Mouse (Mus musculus): ENCODE measurements around the gene Ntsr1. TPM values are rescaled to one million over a fixed set of nuclear protein-coding genes. Genes with fewer than 3 reads are reported as not detected.

Gene Ntsr1
- polyA plus RNA-seq, 1 experiment from 2014 or later, result 0.11 TPM

DNA sequence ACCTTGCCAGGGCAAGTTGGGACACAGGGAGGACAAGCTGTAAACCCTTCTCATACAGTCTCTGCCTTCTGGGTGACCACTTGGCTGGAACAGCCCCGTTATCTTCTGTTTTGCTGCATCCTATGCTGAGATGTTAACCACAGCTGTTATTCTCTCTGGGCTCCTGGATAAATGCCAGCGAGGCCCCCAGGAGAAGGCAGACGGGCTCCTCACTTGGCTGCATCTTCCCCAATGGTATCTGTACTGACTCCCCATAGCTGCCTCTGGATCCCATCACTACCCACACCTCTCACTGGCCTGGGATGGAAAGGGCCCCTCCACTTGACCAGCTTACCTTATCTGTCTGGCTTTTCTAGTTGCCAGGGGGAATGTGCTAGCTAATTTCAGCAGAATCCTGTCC, 13.2 kb downstream of the Ntsr1 start:
- Histone ChIP-seq H3K27me3 (ENCODE audit: low read depth, poor library complexity, severe bottlenecking) (peaks cover 11% of the 10 kb centered on the region; the same call in 1 of the 2 replicates), H3K36me3 (no peaks in the 10 kb centered on the region), H3K9me3 (replicated peaks) (no peaks in the 10 kb centered on the region), H3K4me1 (peaks cover 48% of the 10 kb centered on the region), H3K4me3 (no peak overlapping the region), H3K27ac (no peak overlapping the region)
- WGBS, result 82% methylated on average over 3 of the region's 3 CpGs
- no peak for DNase-seq (ENCODE audit: low spot score)

DNA sequence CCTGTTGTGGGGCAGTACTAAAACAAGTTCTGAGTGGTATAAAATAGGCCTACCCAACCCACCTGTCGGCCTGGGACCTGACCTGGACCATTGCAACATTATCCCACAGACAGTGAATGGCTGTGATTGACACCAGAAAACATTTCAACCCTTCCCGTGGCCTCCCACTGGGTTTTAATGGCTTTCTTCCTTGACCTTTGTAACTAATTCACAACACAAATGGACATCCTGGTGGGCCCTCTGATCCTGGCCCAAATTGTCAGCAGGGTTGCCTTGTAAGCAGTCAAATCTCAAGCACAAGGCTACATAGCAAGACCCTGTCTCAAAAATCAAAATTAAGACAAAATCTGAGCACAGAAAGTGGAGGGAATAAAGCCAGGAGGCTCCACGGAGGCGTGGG, 14.1 kb downstream of the Ntsr1 start:
- H3K27me3 ChIP-seq (ENCODE audit: low read depth, poor library complexity, severe bottlenecking), result peaks cover 11% of the 10 kb centered on the region; the same call in 1 of the 2 replicates
- 0 out of 2 replicates have a peak overlapping the region, but pooled peaks have one; percentile 36 for H3K27ac ChIP-seq
- 43% methylated on average over 4 of the region's 4 CpGs for WGBS

DNA sequence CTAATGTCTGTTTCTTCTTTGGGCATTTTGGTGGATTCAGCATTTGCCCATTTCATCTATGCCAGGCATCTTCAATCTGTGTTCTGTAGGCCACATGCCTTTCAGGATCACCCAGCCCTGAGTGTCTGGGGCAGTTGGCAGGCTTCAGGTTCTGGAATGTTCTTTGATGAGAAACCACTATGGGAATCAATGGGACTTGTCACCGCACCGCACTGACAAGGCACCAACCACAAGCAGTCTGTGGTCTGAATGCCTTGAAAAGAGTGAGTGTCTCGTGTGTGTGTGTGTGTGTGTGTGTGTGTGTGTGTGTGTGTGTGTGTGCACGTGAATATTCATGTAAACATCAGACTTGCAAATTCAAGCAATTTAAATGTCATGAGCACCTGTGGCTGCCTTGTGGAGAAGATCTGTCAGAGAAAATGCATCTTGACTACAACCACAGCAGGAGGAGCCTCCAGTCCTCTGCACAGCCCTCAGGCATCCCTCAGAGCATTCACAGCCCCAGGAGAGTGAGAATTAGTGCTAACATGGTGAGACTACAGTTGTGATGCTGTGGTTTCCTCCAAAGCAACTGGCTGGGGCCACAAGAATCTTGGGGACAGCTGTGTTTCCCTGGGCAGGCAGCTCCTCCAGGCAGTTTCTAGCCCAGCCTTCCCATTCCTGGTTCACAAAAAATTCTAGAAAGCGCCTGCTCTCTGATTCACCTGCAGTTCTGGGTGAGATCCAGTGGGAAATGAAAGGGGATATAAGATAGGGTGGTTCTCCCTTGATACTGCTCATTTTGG, 21.9 kb downstream of the Ntsr1 start:
- Histone ChIP-seq H3K27ac (no peak overlapping the region), H3K9me3 (replicated peaks) (no peaks in the 10 kb centered on the region), H3K4me3 (no peak overlapping the region), H3K27me3 (ENCODE audit: low read depth, poor library complexity, severe bottlenecking) (peaks cover 21% of the 10 kb centered on the region), H3K4me1 (no peaks in the 10 kb centered on the region), H3K36me3 (no peaks in the 10 kb centered on the region)
- DNase-seq (ENCODE audit: low spot score), result no peak
- WGBS, result 79% methylated on average over 5 of the region's 5 CpGs

More for the DNA sequence above, 14.1 kb downstream of the Ntsr1 start:
- peaks cover 48% of the 10 kb centered on the region for H3K4me1 ChIP-seq
- H3K36me3 ChIP-seq, result no peaks in the 10 kb centered on the region
- H3K9me3 ChIP-seq (replicated peaks), result no peaks in the 10 kb centered on the region
- H3K4me3 ChIP-seq, result no peak overlapping the region
- no peak for DNase-seq (ENCODE audit: low spot score)

DNA sequence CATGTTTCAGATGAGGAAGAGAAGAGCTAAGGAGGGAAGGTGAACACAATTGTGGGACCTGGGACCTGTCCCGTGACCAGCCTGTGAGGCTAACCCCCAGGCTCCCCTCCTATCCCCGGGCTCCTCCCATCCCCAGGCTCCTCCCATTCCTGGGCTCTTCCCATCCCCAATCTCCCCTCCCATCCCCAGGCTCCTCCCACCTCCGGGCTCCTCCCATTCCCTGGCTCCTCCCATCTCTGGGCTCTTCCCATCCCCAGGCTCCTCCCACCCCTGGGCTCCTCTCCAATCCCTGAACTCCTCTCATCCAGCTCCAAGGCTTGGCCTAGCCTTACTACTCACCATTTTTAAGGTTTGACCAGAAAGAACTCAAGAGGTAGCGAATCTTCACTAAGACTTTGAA, 23.0 kb downstream of the Ntsr1 start:
- no peak overlapping the region for H3K27ac ChIP-seq
- no peak overlapping the region for H3K4me3 ChIP-seq
- no peaks in the 10 kb centered on the region for H3K36me3 ChIP-seq
- H3K9me3 ChIP-seq (replicated peaks), result no peaks in the 10 kb centered on the region
- WGBS, result 74% methylated on average over 4 of the region's 4 CpGs
- peaks cover 27% of the 10 kb centered on the region for H3K27me3 ChIP-seq (ENCODE audit: low read depth, poor library complexity, severe bottlenecking)
- DNase-seq (ENCODE audit: low spot score), result no peak
- no peaks in the 10 kb centered on the region for H3K4me1 ChIP-seq

DNA sequence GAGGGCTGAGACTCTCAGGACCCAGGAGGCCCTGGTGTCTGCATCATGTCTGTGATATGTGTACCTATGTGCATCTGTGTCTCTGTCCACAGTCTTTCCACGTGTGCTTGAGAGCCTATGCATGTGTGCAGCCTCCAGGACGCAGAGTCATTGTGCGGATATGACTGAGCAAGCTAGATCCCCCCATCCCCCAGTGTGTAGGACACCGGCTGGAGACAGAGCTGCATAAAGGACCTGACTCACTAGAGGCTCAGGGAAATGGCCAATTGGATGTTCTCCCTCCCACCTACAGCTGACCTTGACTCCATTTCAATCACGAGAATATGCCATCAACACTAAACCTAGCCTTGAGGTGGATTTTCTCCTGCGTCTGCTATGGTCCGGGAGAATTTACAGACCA, 27.7 kb downstream of the Ntsr1 start:
- Histone ChIP-seq H3K27ac (no peak overlapping the region), H3K4me1 (peaks cover 16% of the 10 kb centered on the region), H3K36me3 (no peaks in the 10 kb centered on the region), H3K9me3 (replicated peaks) (no peaks in the 10 kb centered on the region), H3K27me3 (ENCODE audit: low read depth, poor library complexity, severe bottlenecking) (peaks cover 44% of the 10 kb centered on the region), H3K4me3 (no peak overlapping the region)
- WGBS, result 69% methylated on average over 7 of the region's 7 CpGs
- no peak for DNase-seq (ENCODE audit: low spot score)

DNA sequence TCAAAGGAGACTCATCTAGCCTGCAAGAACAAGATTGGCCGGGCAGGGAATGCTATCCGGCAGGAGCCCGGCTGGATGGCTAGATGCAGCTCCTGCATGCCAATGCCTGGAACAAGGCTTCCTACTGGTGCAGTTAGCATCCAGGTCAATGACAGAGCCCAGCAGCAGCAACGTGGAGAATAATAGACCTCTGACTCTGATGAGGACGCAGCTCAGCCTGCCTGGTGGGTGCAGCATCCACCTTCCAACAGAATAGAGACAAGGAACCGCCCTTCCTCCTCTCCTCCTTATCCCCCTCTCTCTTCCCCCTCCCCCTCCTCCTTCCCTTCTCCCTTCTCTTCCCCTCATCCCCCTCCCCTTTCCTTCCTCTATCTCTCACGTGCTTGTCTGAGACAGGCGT, 28.1 kb downstream of the Ntsr1 start:
- Histone ChIP-seq H3K4me1 (peaks cover 17% of the 10 kb centered on the region), H3K27ac (no peak overlapping the region), H3K9me3 (replicated peaks) (no peaks in the 10 kb centered on the region), H3K27me3 (ENCODE audit: low read depth, poor library complexity, severe bottlenecking) (peaks cover 44% of the 10 kb centered on the region), H3K36me3 (no peaks in the 10 kb centered on the region), H3K4me3 (no peak overlapping the region)
- DNase-seq (ENCODE audit: low spot score), result no peak
- WGBS, result 12% methylated on average over 8 of the region's 8 CpGs

DNA sequence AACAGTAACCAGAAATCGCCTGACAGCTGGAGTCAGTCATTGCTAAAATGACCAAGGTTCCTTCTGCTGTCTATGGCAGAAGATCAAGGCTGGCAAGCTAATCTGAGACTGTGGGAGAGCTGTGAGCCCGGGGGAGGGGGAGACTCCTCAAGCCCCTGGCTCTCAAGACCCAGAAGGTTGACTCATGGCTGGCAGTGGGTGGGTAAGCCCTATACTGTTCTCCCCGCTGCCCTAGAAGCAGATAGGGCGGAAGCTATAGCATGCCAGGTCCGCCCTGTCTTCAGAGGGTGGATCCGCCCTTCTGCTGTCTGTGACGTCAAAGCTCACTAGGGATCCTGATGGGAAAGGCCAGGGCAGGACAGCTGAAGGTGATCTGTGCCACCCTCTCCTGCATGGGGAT, 30.4 kb downstream of the Ntsr1 start:
- Histone ChIP-seq H3K27me3 (ENCODE audit: low read depth, poor library complexity, severe bottlenecking) (peaks cover 34% of the 10 kb centered on the region), H3K4me3 (no peak overlapping the region), H3K9me3 (replicated peaks) (no peaks in the 10 kb centered on the region), H3K27ac (no peak overlapping the region), H3K36me3 (no peaks in the 10 kb centered on the region), H3K4me1 (peaks cover 17% of the 10 kb centered on the region)
- WGBS, result 39% methylated on average over 7 of the region's 7 CpGs
- DNase-seq (ENCODE audit: low spot score), result no peak

DNA sequence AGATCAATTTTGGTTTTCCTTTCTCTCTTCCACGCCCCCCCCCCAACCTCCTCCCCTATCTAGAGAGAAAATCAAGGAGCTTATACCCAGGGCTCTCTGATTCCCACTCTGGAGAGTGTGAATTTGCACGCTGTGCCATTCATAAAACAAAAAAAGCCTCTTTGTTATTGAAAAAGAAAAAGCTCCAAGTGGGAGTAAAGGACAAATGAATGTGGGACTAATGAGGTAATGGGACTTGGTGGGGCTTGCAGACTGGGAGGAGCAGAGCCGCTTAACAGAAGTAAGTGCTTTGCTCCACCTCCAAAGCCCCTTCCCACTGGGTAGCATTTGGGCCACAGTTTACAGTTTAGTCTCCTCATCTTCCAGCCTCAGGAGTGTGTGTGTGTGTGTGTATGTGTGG, 30.8 kb downstream of the Ntsr1 start:
- H3K27me3 ChIP-seq (ENCODE audit: low read depth, poor library complexity, severe bottlenecking), result peaks cover 29% of the 10 kb centered on the region
- H3K9me3 ChIP-seq (replicated peaks), result no peaks in the 10 kb centered on the region
- no peak for DNase-seq (ENCODE audit: low spot score)
- H3K4me1 ChIP-seq, result peaks cover 17% of the 10 kb centered on the region
- no peak overlapping the region for H3K27ac ChIP-seq
- no peak overlapping the region for H3K4me3 ChIP-seq
- no peaks in the 10 kb centered on the region for H3K36me3 ChIP-seq
- 38% methylated on average over 3 of the region's 3 CpGs for WGBS

DNA sequence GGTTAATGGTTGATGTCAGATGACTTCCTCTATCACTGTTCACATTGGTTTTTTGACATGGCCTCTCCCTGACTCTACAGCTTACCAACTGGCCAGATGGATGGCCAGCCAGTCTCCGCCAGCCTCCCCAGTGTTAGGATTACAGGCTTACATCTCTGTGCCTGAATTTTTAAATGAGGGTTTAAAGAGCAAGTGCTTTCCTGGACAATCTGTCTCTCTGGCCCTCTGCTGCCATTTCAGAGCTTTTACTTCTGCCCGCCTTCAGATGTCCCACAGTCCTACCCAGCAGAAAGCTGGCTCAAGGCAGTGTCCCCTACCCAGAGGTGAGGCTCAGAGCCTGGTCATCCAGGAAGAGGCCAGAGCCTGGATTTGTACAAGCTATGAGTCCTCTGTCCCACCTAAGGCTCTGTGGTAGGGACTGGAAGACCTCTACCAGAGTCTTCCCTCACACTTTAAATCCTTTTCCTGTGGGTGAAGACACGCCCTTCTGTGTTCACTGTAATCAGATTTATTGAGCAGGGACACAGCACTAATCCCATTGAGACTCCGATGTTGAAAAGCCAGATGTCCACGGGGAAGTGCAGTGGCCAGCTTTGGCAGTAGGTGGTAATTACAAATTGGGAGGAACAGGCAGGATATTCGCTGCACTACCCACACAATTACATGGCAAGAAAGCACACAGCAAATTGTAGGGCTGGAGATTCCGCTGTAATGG, 32.1 kb downstream of the Ntsr1 start:
- Histone ChIP-seq H3K36me3 (no peaks in the 10 kb centered on the region), H3K9me3 (replicated peaks) (no peaks in the 10 kb centered on the region), H3K4me3 (no peak overlapping the region), H3K27ac (no peak overlapping the region), H3K27me3 (ENCODE audit: low read depth, poor library complexity, severe bottlenecking) (peaks cover 23% of the 10 kb centered on the region), H3K4me1 (peaks cover 17% of the 10 kb centered on the region)
- WGBS, result 69% methylated on average over 7 of the region's 7 CpGs
- no peak for DNase-seq (ENCODE audit: low spot score)

DNA sequence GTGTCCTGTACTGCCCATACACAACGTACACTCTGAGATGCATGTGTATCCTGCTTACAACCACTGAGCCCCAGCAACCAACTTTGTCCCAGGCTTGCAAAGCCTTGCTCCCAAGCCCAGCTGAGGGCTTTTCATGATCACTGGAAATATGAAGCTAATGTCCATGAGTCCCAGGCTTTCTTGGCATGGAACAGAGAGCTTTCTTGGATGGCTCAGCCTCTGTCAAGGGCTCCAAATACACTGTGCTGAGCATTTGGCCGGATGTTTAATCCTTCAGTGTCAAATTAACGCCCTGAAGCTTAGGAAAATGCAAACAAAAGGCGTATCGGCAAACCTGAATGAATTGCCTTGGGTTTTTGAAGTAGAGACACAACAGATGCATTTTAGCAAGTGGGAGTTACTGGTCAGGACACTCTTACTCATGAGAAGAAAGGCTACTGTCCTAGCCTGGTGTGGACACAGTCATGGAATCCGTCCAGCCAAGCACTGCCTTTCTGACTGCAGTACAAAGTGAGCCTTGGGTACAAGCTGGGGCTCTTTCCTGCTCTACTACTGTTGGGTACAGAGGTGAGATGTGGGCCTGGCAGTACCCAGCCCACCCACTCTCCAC, 32.7 kb downstream of the Ntsr1 start:
- no peaks in the 10 kb centered on the region for H3K9me3 ChIP-seq (replicated peaks)
- no peaks in the 10 kb centered on the region for H3K36me3 ChIP-seq
- no peak overlapping the region for H3K27ac ChIP-seq
- H3K4me1 ChIP-seq, result peaks cover 17% of the 10 kb centered on the region
- no peak overlapping the region for H3K4me3 ChIP-seq
- H3K27me3 ChIP-seq (ENCODE audit: low read depth, poor library complexity, severe bottlenecking), result peaks cover 20% of the 10 kb centered on the region
- no peak for DNase-seq (ENCODE audit: low spot score)
- WGBS, result 56% methylated on average over 6 of the region's 6 CpGs

DNA sequence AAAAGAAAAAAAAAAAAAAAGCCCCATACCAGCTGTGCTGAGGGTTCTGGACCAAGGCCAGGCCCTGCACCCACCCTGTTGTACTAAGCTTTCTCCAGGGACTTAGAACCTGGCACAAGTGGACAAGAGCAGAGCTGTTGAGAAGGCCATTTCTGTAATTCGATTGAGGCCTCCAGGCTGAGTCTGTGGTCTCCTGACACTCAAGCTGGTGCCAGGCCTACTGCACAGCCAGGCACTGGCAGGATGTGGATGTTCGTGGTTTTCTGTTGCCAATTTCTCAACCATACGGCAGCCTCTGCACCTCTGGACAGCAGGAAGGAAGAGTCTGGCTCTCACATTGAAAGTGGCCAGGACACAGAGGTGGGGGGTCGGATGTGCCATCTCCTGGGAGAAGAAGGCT, 33.5 kb downstream of the Ntsr1 start:
- Histone ChIP-seq H3K4me1 (peaks cover 17% of the 10 kb centered on the region), H3K4me3 (no peak overlapping the region), H3K9me3 (replicated peaks) (no peaks in the 10 kb centered on the region), H3K36me3 (no peaks in the 10 kb centered on the region), H3K27ac (no peak overlapping the region), H3K27me3 (ENCODE audit: low read depth, poor library complexity, severe bottlenecking) (peaks cover 12% of the 10 kb centered on the region; the same call in 1 of the 2 replicates)
- DNase-seq (ENCODE audit: low spot score), result no peak
- WGBS, result 82% methylated on average over 4 of the region's 4 CpGs

DNA sequence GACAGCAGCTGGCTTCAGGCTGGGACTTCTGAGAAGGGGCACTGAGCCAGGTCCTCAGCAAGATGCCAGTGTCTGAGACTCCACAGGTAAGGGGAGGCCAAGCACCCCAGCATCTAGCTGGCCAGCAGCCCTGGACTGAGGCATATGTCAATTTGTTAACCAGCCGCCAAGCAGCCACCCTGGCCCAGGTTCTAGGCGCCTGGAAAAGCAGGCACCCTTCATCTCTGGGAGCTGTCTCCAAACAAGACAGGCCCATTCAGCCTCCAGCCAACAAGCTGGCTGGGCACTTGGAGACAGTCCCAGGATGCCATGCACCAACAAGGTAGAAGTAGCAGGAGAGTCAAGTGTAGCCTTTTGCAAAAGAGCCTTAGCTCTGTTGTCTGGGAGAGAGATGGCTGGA, 43.9 kb downstream of the Ntsr1 start:
- no peaks in the 10 kb centered on the region for H3K9me3 ChIP-seq (replicated peaks)
- DNase-seq (ENCODE audit: low spot score), result no peak
- H3K27me3 ChIP-seq (ENCODE audit: low read depth, poor library complexity, severe bottlenecking), result no peaks in the 10 kb centered on the region
- 94% methylated on average over 2 of the region's 2 CpGs for WGBS
- no peak overlapping the region for H3K27ac ChIP-seq
- peaks cover 8% of the 10 kb centered on the region for H3K4me1 ChIP-seq
- no peaks in the 10 kb centered on the region for H3K36me3 ChIP-seq
- no peak overlapping the region for H3K4me3 ChIP-seq

DNA sequence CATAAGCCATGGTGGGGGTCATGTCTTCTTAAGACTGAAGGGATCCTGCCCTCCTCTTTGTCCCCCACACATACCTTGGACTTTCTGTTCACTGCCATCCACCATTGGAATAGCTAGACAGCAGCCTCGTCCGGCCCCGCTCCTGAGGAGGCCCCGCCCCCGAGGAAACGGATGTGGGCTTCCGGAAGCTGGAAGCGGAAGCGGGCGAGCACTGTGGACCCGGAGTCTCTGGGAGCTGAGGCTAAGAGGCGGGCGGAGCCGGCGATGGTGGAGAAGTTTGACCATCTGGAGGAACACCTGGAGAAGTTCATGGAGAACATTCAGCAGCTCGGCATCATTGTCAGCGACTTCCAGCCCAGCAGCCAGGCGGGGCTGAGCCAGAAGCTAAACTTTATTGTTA, 45.3 kb downstream of the Ntsr1 start:
- Histone ChIP-seq H3K4me3 (no peak overlapping the region), H3K9me3 (replicated peaks) (no peaks in the 10 kb centered on the region), H3K36me3 (no peaks in the 10 kb centered on the region), H3K27me3 (ENCODE audit: low read depth, poor library complexity, severe bottlenecking) (no peaks in the 10 kb centered on the region), H3K4me1 (peaks cover 8% of the 10 kb centered on the region), H3K27ac (no peak overlapping the region)
- WGBS, result 88% methylated on average over 18 of the region's 18 CpGs
- DNase-seq (ENCODE audit: low spot score), result no peak

Data from limb, embryonic 10.5 days (tissue).